Mouse (Mus musculus) left cerebral cortex, adult 8-10 months (tissue): Measurements from ENCODE around the gene B3galt1. TPM values are rescaled to one million over a fixed set of nuclear protein-coding genes. Genes with fewer than 3 reads are reported as not detected.

Experiments
- DNase-seq, 2 experiments: peaks; one replicate each; pipeline ENCODE4 v3.0.0; 2022; ENCODE audit warnings: low spot score in 2 of 2
- total RNA-seq, 4 experiments: library from RNA; stranded (reverse); gene quantifications; 2 replicates each; pipeline ENCODE4 v1.2.4; 2022

B3galt1 gene
- total RNA-seq, 4 experiments from 2014 or later = 83.8 to 88.3 (median 86.0) TPM

DNA sequence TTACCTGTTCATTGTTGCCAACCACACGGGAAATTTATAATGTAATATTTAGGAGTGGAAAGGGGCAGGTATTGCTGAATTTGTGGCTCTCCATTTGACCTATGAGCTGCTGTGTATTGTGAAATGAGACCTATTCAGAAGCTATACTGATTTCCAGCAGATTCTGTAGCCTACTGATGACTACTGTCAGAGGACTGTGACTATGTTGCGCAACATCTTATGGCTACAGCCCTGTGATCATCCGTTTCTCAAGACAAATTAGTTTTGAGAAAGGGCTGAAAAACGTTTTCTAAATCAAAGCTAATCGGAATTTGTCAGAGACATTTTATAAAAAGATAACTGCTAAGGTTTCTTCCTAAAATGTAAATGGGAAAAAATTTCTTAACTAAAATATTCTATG, 158.6 kb downstream of the B3galt1 start:
- no peak for DNase-seq

DNA sequence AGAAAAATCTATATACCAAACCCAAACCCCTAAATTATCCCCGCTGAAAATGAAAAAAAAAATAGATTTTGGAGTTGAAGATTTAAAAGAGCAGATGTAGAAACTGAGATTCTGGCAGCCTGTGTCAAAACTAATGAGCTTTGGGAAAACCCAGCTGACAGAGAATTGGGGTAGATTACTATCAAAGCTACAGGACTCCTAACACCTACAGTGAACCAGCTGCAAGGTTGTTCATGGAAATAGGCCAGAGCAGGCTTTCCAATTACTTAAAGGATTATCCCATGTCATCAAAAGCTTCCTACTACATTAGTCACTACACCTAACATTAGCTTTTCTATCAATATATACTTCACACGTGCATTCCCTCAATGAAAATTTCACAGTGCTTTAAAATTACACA, 165.1 kb downstream of the B3galt1 start:
- no peak for DNase-seq

GRCm38 (mm10) chr2:67751585-67751984, 185.9 kb downstream of the B3galt1 start:
- DNase-seq = no peak

GRCm38 (mm10) chr2:67756507-67756906, 190.8 kb downstream of the B3galt1 start:
- DNase-seq = no peak

DNA sequence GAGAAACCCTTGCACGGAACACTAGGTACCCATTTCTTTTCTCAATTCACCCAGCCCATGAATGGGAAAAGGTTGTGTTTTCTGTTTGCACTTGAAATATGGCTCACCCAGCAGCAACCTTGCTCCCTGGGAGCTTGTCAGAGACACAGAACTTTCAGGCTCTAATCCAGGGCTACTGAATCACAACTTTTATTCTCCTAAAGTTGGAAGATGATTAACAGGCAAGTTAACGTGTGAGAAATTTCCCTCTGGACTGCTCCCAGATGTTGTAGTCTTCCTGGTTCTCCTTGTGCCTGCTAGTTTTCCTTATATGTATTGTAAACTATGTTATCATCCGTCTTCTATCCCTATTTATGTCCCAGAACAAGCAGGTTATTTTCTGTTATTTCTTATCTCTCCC, 221.9 kb downstream of the B3galt1 start:
- no peak for DNase-seq

GRCm38 (mm10) chr2:67797561-67797960, 231.9 kb downstream of the B3galt1 start:
- no peak for DNase-seq

- DNase-seq = no peak
Observed at GRCm38 (mm10) chr2:67799981-67800380, 234.3 kb downstream of the B3galt1 start.

DNA sequence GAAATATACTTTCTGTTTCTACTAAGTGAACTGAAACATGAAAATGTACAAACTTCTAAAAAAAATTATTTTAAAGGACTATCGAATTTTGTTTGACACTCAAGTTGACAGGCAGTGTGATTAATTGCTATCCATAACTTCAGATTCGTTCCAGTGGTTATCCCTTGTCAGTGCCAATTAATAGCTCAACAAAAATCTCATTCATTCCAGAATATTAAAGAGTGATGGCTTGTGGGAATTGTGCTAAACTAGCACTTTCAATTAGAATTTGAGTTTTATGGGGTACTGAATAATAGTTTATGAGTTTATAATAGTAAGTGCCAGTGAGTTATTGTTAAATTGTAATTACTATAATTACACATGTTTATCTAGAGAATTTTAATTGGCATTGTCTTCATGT, 250.5 kb downstream of the B3galt1 start:
- DNase-seq = no peak

DNA sequence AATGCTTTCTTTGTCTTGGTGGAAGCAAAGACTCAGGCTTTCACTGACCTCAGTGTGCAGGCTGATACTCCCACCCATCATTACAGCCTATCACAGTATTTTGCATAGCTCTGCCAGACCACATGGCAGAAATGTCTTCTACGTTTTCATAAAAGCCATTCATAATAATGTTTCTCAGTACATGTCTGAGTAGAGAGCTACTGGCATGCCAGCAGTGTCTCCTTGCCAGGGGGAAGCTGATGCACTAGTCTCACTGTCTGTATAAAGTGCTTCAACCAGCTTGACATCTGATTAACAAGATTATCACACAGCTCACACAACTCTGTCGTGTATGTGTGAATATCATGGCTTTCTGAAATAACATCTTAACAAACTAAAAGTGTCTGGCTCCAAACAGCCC, 252.3 kb downstream of the B3galt1 start:
- DNase-seq = no peak

- DNase-seq = no peak
Observed at GRCm38 (mm10) chr2:67822360-67822759, 256.7 kb downstream of the B3galt1 start.

- no peak for DNase-seq
Observed at GRCm38 (mm10) chr2:67827697-67828096, 262.0 kb downstream of the B3galt1 start.

- no peak for DNase-seq
Observed at GRCm38 (mm10) chr2:67829055-67829915, 263.6 kb downstream of the B3galt1 start.

GRCm38 (mm10) chr2:67847806-67848205, 282.1 kb downstream of the B3galt1 start:
- DNase-seq = peak in 1 of 2 experiments; percentile 9

GRCm38 (mm10) chr2:67850725-67851124, 285.1 kb downstream of the B3galt1 start:
- DNase-seq = no peak

- no peak for DNase-seq
Observed at GRCm38 (mm10) chr2:67858340-67858739, 292.7 kb downstream of the B3galt1 start.

GRCm38 (mm10) chr2:67859004-67859403, 293.3 kb downstream of the B3galt1 start:
- DNase-seq = no peak

DNA sequence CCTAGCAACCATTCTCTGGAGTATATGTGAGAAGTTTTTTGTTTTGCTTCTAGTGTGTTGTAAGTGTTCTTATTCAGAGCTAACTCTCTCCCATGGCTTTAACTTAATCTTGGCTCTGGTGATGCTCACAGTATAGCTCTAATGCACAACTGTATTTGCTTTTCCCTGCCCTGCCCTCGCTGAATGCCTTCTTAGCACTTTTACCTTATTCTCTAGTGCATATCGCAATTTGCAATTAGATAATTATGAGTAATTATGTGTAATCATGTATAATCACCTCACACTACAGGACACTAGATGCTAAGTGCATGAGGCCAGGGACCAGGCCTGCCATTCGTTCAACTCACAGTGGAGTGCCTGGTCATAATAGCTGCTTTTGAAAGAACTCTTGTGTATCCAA, 307.7 kb downstream of the B3galt1 start:
- DNase-seq = no peak

- DNase-seq = no peak
Observed at GRCm38 (mm10) chr2:67879836-67880235, 314.2 kb downstream of the B3galt1 start.

GRCm38 (mm10) chr2:67881713-67882281, 316.1 kb downstream of the B3galt1 start:
- DNase-seq = no peak

- DNase-seq = peak in 1 of 2 experiments; percentile 28
Observed at GRCm38 (mm10) chr2:67897956-67898689, 332.5 kb downstream of the B3galt1 start.

DNA sequence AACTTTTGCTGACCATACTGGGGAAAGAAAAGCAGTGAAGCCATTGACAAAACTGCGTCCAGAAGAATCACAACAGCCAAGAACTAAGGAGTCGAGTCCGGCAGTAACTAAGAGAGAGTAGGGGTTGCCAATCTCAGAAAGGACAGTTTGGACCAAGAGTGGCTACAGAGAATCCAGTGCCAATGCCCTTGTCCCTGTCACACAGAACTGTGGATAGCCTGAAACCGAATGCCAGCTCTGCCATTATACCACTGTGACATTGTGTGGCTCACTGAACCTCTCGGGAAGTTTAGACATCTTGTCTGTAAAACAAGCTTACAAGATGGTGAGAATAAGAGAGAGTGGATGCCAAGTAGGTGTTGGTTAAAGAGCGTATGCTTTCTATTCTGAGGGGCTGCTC, 335.9 kb downstream of the B3galt1 start:
- DNase-seq = peak in 1 of 2 experiments; percentile 14

- DNase-seq = no peak
Observed at GRCm38 (mm10) chr2:67902651-67903292, 337.1 kb downstream of the B3galt1 start.
